Mouse (Mus musculus) fibroblast of lung, adult 2 months (primary cell): ENCODE data around the gene Tmem238l.

Experiments
- DNase-seq: peaks from one replicate; pipeline ENCODE4 v3.0.0-alpha.2; 2011; ENCODE audit warnings: low read depth

Gene Tmem238l

DNA sequence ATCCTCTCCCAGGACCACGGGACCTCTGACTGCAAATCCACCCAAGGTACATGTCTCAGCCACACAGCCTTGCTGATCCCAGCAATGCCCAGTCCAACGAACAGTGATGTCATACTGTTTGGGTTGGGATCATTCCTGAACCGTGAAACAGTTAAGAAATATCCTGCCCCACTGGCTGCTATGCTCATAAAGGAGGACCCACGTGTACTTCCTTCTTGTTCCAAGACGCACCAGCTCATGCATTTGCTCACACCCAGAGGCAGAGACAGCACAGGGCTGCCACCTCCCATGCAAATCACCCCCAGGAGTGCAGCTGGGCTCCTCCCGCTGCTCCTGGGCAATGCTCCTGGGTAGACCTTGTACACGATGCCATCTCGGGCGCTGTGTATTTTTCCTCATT, at the start of gene Tmem238l:
TSS of gene Tmem238l (plus strand) at position 336 of the 400 bp plus-strand sequence.
- DNase-seq: no peak

DNA sequence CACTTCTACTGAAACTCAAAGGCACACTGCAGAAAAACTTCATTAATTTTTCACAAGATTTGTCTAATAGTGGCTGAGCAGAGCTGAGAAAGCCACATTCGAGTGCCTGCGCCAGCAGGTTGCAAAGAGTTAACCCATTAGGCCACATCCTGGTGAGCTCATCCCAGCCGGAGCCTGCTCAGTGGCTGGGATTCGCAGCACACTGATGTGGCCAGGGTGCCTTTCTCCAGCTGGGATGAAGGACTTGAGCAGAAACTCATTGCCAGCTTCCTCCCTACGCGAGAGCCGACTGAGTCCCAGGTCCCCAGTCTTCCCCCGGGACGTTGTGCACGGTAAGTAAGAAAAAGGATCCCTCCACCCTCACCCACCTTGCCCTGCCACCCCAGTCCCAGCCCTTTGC, 44.6 kb upstream of the Tmem238l start, which contains the start of gene Pirt:
TSS of gene Pirt (plus strand) at position 171 of the 400 bp plus-strand sequence.
- no peak for DNase-seq

DNA sequence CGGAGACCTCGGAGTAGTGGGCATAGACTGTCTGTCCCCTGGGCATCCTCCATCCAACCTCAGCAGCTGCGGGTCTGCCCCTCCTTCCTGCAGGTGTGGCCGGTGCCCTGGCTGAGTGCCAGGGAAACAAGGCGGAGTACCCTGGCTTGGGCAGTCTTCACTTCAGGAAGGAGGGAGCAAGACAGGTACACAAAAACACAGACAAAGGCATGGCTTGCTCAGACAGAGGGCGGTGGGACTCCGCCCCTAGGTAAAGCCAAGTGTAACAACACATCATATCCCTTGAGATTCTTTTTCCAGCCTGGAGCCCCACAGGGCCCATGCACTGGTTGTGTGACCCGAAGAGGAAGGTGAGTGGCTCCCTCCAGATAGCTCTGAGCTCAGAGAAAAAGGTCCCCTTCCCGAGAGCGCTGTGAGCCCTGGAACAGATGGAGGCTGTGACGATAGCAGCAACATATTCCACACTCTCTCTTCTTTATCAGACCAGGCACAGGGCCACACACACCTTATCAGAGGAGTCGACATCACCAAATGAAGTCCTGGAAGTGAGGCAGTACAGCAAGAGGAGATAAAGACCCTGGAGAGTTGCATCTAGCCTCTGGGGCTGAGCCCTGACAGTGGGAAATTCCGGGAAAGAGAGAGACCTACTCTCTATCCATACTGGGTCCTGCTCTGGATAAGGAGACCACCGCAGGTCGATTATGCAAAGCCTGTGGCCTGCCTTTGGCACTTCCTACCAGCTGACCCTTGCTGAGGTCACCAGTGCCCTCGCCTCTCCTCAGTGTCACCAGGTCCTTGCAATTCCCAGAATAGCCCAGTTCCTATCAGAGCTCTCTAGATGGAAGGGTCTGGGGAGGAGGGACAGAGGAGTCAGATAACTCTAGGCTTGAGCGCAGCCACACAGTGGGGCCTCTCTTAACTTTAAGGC, 43.6 kb upstream of the Tmem238l start:
- no peak for DNase-seq

- DNase-seq: no peak
Observed at GRCm38 (mm10) chr11:66914249-66914648, 42.2 kb upstream of the Tmem238l start.

- DNase-seq: no peak
Observed at GRCm38 (mm10) chr11:66920012-66920411, 36.4 kb upstream of the Tmem238l start.

GRCm38 (mm10) chr11:66924095-66924823, 32.2 kb upstream of the Tmem238l start:
- no peak for DNase-seq

- DNase-seq: no peak
Observed at GRCm38 (mm10) chr11:66928311-66928710, 28.1 kb upstream of the Tmem238l start.

DNA sequence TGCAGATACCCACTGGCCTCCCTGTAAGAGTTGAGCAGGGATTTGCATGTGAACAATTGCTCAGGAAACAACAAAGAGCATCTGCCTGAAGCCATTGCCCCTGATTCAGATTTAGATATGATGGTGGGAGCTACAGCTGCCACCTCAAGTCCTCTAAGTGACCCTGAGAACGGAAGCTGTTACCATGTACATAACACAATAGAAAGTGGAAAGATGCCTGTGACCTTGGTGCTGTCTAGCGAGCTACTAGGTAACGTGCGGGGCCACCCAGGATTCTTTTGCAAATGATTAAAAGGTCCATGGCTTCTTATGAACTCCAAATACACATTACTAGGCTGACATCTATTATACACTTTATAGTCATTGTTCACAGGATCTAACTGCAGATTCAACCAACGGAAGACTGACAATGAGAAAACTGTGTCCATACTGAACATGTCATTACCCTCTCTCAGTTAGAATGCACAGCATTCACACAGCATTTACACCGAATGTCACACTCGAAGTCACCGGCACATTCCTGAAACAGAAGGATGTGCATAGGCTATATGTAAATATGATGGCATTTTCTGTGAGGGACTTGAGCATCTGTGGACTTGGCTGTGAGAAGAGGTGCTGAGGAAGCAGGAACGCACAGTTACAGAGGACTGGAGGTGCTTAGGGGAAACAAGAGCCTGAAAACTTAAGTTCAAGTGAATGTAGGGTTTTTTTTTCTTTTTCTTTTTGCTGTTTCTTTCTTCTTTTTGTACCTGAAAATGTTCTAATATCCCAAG, 23.4 kb upstream of the Tmem238l start:
- no peak for DNase-seq

DNA sequence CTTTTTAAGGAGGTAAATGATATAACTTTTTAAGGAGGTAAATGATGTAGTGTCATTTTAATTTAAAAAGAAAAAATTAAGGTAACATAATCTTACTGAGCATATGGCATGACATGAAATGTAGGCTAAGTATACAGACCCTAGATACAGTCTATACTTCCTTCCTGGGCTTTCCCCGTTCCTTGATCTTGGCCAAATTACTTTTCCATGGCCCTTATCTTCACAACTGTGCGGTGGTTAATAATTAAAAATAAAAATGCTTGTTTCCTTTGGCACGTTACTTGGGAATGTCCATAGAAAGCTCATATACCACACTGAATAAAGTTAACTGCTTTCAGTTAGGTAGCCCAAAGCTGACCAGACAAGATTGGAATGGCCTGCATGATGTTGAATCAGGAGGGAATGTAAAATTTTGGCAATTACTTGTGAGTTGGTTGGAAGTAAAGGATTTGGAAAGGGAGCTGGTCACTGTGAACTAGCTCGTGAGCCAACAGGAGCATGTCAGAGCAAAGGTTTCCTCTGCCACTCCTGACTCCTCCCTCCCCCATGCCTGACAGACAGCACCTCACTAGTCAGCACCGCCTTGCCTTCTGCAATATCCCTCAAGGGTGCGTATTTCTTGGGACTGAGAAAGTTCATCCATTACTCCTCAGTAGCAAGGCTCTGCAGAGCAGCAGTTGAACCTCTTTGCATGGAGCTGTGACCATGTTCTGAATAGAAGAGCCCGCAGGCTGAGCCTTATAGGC, 21.8 kb upstream of the Tmem238l start:
- DNase-seq: no peak

GRCm38 (mm10) chr11:66942011-66942410, 14.4 kb upstream of the Tmem238l start:
- DNase-seq: no peak

DNA sequence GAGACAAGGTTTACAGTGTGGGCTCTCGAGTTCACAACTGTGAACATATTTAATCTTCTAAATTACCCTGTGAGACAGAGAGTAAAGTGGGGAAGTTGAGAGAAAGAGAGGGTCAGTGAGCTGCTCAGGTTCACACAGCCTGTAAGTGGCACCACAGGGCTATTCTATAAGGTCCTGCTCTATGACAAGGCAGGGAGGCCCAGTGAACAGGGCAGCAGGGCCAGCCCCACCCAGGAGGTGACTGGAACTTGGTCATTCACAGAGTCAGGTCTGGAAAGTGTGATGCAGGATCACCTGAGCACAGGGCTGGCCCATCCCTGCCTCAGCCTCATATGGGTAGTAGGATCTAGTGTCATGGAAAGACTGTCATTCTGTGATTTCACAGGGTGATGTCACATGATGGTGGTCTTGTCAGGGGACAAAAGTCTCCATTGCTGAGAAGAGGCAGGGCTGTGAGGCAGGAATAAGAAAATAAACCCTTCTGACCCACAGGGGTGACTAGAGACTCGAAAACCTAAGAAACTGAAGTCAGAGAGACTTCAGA, 11.1 kb upstream of the Tmem238l start:
- DNase-seq: no peak

DNA sequence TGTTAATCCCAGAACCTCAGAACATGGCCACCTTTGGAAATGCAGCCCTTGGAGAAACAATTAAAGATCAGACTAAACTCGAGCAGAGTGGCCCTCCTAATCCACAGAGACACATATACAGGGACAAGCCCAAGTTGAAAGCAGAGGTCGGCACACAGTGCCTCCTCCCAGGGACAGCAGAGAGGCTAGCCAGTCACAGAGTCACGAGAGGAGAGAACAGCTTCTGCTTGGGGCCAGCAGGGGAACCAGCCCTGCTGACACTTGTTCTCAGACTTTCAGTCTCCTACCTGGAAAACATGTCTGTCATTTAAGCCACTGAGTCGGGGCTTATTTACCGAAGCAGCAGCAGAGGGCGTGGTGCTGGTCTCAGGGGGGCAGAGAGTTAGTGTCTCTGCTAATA, 9.9 kb upstream of the Tmem238l start:
- DNase-seq: no peak

DNA sequence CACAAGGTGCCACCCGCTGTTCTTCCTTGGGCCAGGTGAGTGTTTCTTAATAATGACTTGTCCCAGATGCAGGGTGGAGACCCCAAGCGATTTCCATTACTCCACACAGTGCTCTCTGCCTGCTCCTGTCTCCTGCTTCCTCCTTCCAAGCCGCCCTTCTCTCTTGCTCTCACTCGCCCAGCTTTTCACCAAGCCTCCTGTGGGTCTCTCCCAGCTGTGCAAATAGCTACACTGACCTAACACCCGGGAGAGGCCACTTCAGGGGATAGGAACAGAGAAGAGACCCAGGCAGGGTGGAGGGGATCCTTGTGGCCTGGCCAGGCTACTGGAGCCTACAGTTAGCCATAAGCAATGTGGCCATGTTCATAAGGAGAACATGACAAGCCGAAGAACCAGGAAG, 9.5 kb upstream of the Tmem238l start:
- no peak for DNase-seq

DNA sequence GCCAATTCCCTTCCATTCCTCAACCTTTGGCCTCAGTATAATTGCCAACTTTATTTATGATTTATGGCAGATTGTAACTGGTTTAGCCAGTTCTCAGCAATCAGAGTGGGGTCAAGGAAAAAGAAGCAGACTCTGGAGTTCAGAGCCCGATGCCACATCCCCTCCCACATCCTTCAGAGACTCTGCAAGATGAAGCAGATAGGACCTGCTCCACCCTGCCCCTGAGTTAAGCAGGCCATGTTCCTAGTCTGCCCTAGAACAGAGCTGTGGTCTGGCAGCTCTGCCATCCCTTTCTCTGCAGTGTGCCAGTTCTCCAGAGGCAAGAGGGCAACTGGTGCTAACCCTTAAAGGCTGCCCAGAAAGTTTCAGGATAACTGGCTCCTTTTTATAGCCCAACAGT, 4.4 kb downstream of the Tmem238l start:
- no peak for DNase-seq

GRCm38 (mm10) chr11:66961447-66962176, 5.2 kb downstream of the Tmem238l start:
- DNase-seq: no peak

- DNase-seq: no peak
Observed at GRCm38 (mm10) chr11:66963462-66963861, 7.0 kb downstream of the Tmem238l start.

DNA sequence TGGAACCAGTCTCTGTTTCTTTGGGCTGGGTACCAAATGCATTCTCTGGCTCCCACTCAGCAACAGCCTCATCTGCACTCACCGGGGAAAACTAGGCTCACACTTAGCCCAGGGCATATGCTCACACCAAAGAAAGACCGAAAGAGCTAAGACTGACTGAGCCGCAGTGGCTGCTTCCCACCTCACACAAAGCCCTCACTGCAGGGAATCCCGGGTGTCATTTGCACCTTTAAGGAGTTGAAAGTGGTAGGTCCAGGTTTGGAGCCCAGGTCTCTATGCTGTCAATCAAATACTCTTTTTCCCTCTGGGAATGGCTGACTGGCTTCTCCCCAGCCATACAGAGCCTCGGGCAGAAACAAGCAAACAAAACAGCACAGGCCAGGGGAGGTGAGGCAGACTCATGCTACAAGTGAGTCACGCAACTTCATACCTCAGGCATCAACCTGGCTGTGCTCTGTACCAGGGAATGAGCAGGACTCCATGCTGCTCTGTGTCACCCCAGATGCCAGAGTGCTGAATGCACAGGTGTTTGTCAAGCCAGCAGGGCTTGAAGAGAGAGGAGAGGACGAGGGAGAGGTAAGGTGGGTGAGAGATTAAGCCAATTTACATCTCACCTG, 10.2 kb downstream of the Tmem238l start:
- no peak for DNase-seq

DNA sequence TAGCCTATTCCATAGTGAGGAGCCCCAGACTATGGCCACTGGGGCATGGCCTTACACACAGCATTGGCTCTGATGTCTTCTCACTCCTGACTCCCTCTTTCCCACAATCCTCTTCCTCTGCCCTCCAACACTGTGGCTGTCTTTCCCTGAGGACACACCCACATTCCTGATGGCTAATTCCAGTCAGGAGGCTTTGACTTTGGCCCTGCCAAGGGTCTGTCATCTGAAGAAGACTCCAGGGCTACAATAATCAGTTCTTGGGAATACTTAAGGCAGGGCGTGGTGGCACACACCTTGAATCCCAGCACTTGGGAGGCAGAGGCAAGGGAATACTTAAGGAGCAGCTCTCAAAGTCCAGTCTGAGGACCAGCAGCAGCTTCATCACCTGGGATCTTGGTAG, 12.1 kb downstream of the Tmem238l start:
- DNase-seq: no peak

DNA sequence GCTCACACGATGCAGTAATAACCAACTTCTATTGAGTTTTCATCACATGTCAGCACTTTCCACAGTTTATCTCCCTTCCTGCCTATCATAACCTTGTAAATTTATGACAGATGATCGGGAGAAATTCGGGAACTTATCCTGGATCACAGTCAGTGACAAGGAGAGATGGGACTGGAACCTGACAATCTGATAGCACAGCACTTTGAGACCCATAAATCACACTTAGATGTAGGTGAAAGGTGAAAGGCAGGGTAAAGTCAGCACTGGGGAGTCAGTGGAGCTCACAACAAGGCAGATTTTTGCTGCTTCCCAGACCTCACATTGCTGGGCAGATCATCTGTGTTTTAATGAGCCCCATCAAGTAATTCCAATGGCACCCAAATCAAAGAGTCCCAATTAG, 17.1 kb downstream of the Tmem238l start:
- DNase-seq: no peak
